Mouse (Mus musculus) lung, adult 2 months (tissue): ENCODE measurements around the gene Cntnap2.

ENCODE experiments used
- CTCF ChIP-seq: fragments of 200-500 bp; IDR thresholded peaks from 2 replicates; pipeline ENCODE4 v1.5.1; 2011; ENCODE audit warnings: mild to moderate bottlenecking, low read length, control low read depth; ENCODE audit not compliant: insufficient read depth
- POLR2A ChIP-seq: fragments of 200-500 bp; IDR thresholded peaks from 2 replicates; pipeline ENCODE4 v1.6.1; 2011; ENCODE audit warnings: low read depth, mild to moderate bottlenecking, control low read depth, low read length, borderline replicate concordance; ENCODE audit errors: extremely low read depth

GRCm38 (mm10) chr6:45544319-45544875 lies 485.2 kb downstream of the Cntnap2 start:
- TF ChIP-seq POLR2A: no peak
- TF ChIP-seq CTCF: no peak
